Mouse (Mus musculus): ENCODE data around the gene Limd1.

- TF ChIP-seq TAL1 (conservative IDR thresholded peaks at IDR 0.05; ENCODE audit: low read depth, low read length) (no peak), CTCF (IDR thresholded peaks at IDR 0.05; ENCODE audit: low read depth, low read length) (no peak), GATA1 (IDR thresholded peaks at IDR 0.05; ENCODE audit: borderline replicate concordance, low read length) (no peak), POLR2AphosphoS5 (IDR thresholded peaks at IDR 0.05; ENCODE audit: insufficient replicate concordance, low read depth, low read length) (no peak)
Measured at GRCm38 (mm10) chr9:123489727-123490343, 11.3 kb downstream of the Limd1 start.

Measured in G1E (cell line).